Mouse (Mus musculus): Measurements from ENCODE around the gene Gm17387. TPM values are rescaled to one million over a fixed set of nuclear protein-coding genes. Genes with fewer than 3 reads are reported as not detected.
A peak's percentile ranks its signal among the peaks of the same experiment; 100 is the strongest.

The Gm17387 gene
- total and polyA plus RNA-seq, 2 experiments from 2014 or later = not detected

DNA sequence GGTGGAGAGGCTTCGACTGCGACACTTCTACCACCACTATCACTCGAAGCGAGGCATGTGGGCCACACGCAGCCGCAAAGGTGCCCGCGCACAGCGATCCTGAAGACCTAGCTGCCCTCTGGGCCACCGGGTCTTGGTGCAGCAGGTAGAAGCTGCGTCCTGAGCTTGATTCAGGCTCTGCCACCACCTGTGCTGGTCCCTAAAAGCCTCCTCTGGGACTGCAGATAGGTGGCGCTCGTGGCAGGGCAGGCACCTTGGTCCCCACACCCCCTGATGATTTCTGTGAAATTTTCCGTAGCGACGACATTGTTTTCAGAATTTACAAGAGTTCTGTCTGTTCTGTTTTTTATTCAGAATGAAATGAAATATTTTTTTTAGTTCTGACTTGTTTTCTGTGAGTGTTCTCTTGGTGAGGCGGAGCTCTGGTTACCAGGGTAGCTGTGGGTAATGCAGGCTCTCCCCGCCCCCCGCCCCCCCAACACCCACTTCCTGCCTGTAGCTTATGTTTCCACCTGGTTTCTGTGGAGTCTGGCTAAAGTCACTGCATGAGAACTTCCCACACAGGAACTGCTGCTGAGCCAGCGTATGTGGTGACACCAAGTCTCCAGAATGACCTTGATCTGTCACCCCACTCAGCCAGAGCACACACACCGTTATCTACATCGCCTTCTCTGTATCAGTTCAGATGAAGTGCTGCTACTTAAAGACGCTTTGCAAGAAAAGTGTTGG is 43.2 kb downstream of the Gm17387 start:
- Histone ChIP-seq H3K4me1 (ENCODE audit: insufficient read depth, low read length) (peaks cover 11% of the 10 kb centered on the region), H3K4me2 (ENCODE audit: low read depth, low read length) (no peak overlapping the region), H3K27ac (no peak overlapping the region), H3K27me3 (ENCODE audit: insufficient read depth, low read length) (no peaks in the 10 kb centered on the region), H3K4me3 (ENCODE audit: low read length) (no peak overlapping the region), H3K36me3 (ENCODE audit: insufficient read depth, low read length) (peaks cover 11% of the 10 kb centered on the region; the same call in 1 of the 2 replicates), H3K9ac (replicated peaks; ENCODE audit: low read length) (no peak overlapping the region), H3K9me3 (ENCODE audit: low read length) (no peaks in the 10 kb centered on the region)
- ATAC-seq (no peak), DNase-seq (ENCODE audit: low spot score) (no peak)
- 36% methylated on average over 23 of the region's 23 CpGs for WGBS
- TF ChIP-seq CTCF (IDR thresholded peaks at IDR 0.05; ENCODE audit: low read depth) = peak; percentile 69

DNA sequence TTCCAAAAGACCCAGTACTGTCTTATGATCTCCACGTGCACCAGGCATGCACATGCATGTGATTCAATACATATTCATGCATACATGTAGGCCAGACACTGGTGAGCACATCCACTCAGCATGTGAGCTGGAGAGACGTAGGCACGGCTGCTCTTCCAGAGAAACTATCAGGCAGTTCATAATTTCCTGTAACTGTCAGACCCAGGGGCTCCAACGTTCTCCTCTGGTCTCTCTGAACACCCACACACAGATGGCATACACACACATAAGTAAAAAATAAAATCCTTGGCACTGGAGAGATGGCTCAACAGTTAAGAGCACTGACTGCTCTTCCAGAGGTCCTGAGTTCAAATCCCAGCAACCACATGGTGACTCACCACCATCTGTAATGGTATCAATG is 44.9 kb downstream of the Gm17387 start:
- Histone ChIP-seq H3K9me3 (ENCODE audit: low read length) (no peaks in the 10 kb centered on the region), H3K36me3 (ENCODE audit: insufficient read depth, low read length) (no peaks in the 10 kb centered on the region), H3K27ac (no peak overlapping the region), H3K27me3 (ENCODE audit: insufficient read depth, low read length) (no peaks in the 10 kb centered on the region), H3K4me1 (ENCODE audit: insufficient read depth, low read length) (peaks cover 11% of the 10 kb centered on the region), H3K4me2 (ENCODE audit: low read depth, low read length) (no peak overlapping the region), H3K4me3 (ENCODE audit: low read length) (no peak overlapping the region), H3K9ac (replicated peaks; ENCODE audit: low read length) (no peak overlapping the region)
- TF ChIP-seq CTCF (IDR thresholded peaks at IDR 0.05; ENCODE audit: low read depth) = no peak
- DNase-seq (ENCODE audit: low spot score) = no peak
- ATAC-seq = no peak
- 77% methylated on average over 4 of the region's 4 CpGs for WGBS

DNA sequence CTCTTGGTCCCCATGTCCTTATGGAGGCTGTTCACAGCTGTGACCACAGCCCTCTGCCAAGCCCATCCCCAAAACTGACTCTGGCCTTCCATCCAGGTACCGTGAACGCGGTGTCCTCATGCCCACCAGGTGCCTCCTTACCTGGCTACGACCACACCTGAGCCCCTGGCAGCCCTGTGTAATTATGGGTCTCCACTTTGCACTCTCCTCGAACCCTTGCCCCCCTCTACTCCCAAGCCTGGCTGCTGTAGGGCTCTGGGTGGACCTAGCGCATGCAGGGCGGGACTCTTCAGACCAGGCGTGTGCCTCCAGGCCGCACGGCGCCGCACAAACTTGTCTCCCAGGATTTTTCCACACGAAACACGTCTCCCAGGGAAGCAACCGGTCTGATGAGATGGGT is 48.9 kb downstream of the Gm17387 start, which contains the start of gene Pkp3:
TSS of gene Pkp3 (plus strand) at position 378 of the 400 bp plus-strand sequence.
- no peak for ATAC-seq
- no peaks in the 10 kb centered on the region for H3K4me1 ChIP-seq (ENCODE audit: insufficient read depth, low read length)
- no peak within 1 kb of the TSS for H3K4me3 ChIP-seq (ENCODE audit: low read length)
- DNase-seq (ENCODE audit: low spot score) = no peak
- H3K27ac ChIP-seq = no peak within 1 kb of the TSS
- no peak for TF ChIP-seq CTCF (IDR thresholded peaks at IDR 0.05; ENCODE audit: low read depth)
- 94% methylated on average over 15 of the region's 15 CpGs for WGBS
- no peak within 1 kb of the TSS for H3K9ac ChIP-seq (replicated peaks; ENCODE audit: low read length)
- no peaks in the 10 kb centered on the region for H3K9me3 ChIP-seq (ENCODE audit: low read length)
- H3K27me3 ChIP-seq (ENCODE audit: insufficient read depth, low read length) = no peaks in the 10 kb centered on the region
- no peaks in the 10 kb centered on the region for H3K36me3 ChIP-seq (ENCODE audit: insufficient read depth, low read length)
- no peak within 1 kb of the TSS for H3K4me2 ChIP-seq (ENCODE audit: low read depth, low read length)

DNA sequence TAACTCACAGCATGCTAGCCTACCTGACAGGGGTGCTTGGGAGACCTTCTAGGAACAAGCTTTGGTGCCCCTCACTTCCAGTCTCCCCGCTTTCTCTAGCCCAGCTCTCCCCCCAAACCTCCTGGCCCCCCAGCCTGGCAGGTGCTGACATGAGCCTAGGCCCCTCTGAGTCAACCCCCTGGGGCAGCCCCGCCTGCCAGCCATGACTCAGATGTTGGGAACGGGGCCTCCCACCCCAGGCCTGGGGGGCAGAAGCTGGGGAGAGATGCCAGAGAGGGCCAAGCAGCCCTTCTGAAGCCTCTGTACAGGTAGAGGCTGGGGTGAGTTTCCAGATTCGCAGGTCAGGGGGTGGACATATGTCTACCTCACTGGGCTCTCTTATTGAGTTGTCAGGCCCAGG is 49.9 kb downstream of the Gm17387 start:
- Histone ChIP-seq H3K36me3 (ENCODE audit: insufficient read depth, low read length) (no peaks in the 10 kb centered on the region), H3K9me3 (ENCODE audit: low read length) (no peaks in the 10 kb centered on the region), H3K4me2 (ENCODE audit: low read depth, low read length) (no peak overlapping the region), H3K4me3 (ENCODE audit: low read length) (no peak overlapping the region), H3K9ac (replicated peaks; ENCODE audit: low read length) (no peak overlapping the region), H3K4me1 (ENCODE audit: insufficient read depth, low read length) (no peaks in the 10 kb centered on the region), H3K27me3 (ENCODE audit: insufficient read depth, low read length) (no peaks in the 10 kb centered on the region), H3K27ac (no peak overlapping the region)
- no peak for TF ChIP-seq CTCF (IDR thresholded peaks at IDR 0.05; ENCODE audit: low read depth)
- no peak for DNase-seq (ENCODE audit: low spot score)
- ATAC-seq = no peak
- 82% methylated on average over 4 of the region's 4 CpGs for WGBS

Other genes starting within 250 kb of the Gm17387 start
Only the 30 nearest of the 32 such genes appear.
- gene Zfp941, start 207.0 kb upstream of the Gm17387 start, total RNA-seq (2014; rRNA removed) = 20.2 and 23.7 TPM in 2 replicates
- 19.3 and 20.0 TPM in 2 replicates for gene Zfp941, start 207.0 kb upstream of the Gm17387 start, polyA plus RNA-seq (2015; fragmentation: Nextera tagmentation; extraction: Ambion mirVana)
- 0.37 TPM in 1 of 2 replicates, not detected in the other for gene Urah, start 194.1 kb upstream of the Gm17387 start, total RNA-seq (2014; rRNA removed)
- gene Urah, start 194.1 kb upstream of the Gm17387 start, polyA plus RNA-seq (2015; fragmentation: Nextera tagmentation; extraction: Ambion mirVana) = 0.43 and 0.80 TPM in 2 replicates
- gene Scgb1c1, start 183.6 kb upstream of the Gm17387 start, total RNA-seq (2014; rRNA removed) = not detected in 2 replicates
- gene Scgb1c1, start 183.6 kb upstream of the Gm17387 start, polyA plus RNA-seq (2015; fragmentation: Nextera tagmentation; extraction: Ambion mirVana) = 0.61 TPM in 1 of 2 replicates, not detected in the other
- gene Odf3, start 181.3 kb upstream of the Gm17387 start, total RNA-seq (2014; rRNA removed) = 0.18 and 0.42 TPM in 2 replicates
- 0.19 and 0.43 TPM in 2 replicates for gene Odf3, start 181.3 kb upstream of the Gm17387 start, polyA plus RNA-seq (2015; fragmentation: Nextera tagmentation; extraction: Ambion mirVana)
- 0.47 and 1.9 TPM in 2 replicates for gene Gm45785, start 172.8 kb upstream of the Gm17387 start, total RNA-seq (2014; rRNA removed)
- not detected in 2 replicates for gene Gm45785, start 172.8 kb upstream of the Gm17387 start, polyA plus RNA-seq (2015; fragmentation: Nextera tagmentation; extraction: Ambion mirVana)
- 91.8 and 117 TPM in 2 replicates for gene Ric8a, start 172.2 kb upstream of the Gm17387 start, total RNA-seq (2014; rRNA removed)
- gene Ric8a, start 172.2 kb upstream of the Gm17387 start, polyA plus RNA-seq (2015; fragmentation: Nextera tagmentation; extraction: Ambion mirVana) = 85.8 and 89.9 TPM in 2 replicates
- 17.8 and 18.9 TPM in 2 replicates for gene Bet1l, start 171.6 kb upstream of the Gm17387 start, total RNA-seq (2014; rRNA removed)
- 47.1 and 52.6 TPM in 2 replicates for gene Bet1l, start 171.6 kb upstream of the Gm17387 start, polyA plus RNA-seq (2015; fragmentation: Nextera tagmentation; extraction: Ambion mirVana)
- 104 and 113 TPM in 2 replicates for gene Psmd13, start 147.2 kb upstream of the Gm17387 start, total RNA-seq (2014; rRNA removed)
- 259 and 275 TPM in 2 replicates for gene Psmd13, start 147.2 kb upstream of the Gm17387 start, polyA plus RNA-seq (2015; fragmentation: Nextera tagmentation; extraction: Ambion mirVana)
- 56.3 and 71.6 TPM in 2 replicates for gene Sirt3, start 146.8 kb upstream of the Gm17387 start, total RNA-seq (2014; rRNA removed)
- 74.6 and 75.6 TPM in 2 replicates for gene Sirt3, start 146.8 kb upstream of the Gm17387 start, polyA plus RNA-seq (2015; fragmentation: Nextera tagmentation; extraction: Ambion mirVana)
- gene Cox8b, start 128.7 kb upstream of the Gm17387 start, total RNA-seq (2014; rRNA removed) = not detected in 2 replicates
- gene Cox8b, start 128.7 kb upstream of the Gm17387 start, polyA plus RNA-seq (2015; fragmentation: Nextera tagmentation; extraction: Ambion mirVana) = not detected in 2 replicates
- 1.1 and 1.6 TPM in 2 replicates for gene Nlrp6, start 108.2 kb upstream of the Gm17387 start, total RNA-seq (2014; rRNA removed)
- 0.61 and 0.78 TPM in 2 replicates for gene Nlrp6, start 108.2 kb upstream of the Gm17387 start, polyA plus RNA-seq (2015; fragmentation: Nextera tagmentation; extraction: Ambion mirVana)
- 16.3 and 16.6 TPM in 2 replicates for gene Pgghg, start 87.7 kb upstream of the Gm17387 start, total RNA-seq (2014; rRNA removed)
- gene Pgghg, start 87.7 kb upstream of the Gm17387 start, polyA plus RNA-seq (2015; fragmentation: Nextera tagmentation; extraction: Ambion mirVana) = 6.7 and 7.5 TPM in 2 replicates
- not detected in 2 replicates for gene Ifitm5, start 78.8 kb upstream of the Gm17387 start, total RNA-seq (2014; rRNA removed)
- 0.39 TPM in 1 of 2 replicates, not detected in the other for gene Ifitm5, start 78.8 kb upstream of the Gm17387 start, polyA plus RNA-seq (2015; fragmentation: Nextera tagmentation; extraction: Ambion mirVana)
- not detected in 2 replicates for gene Gm45717, start 73.2 kb upstream of the Gm17387 start, total RNA-seq (2014; rRNA removed)
- 0.38 TPM in 1 of 2 replicates, not detected in the other for gene Gm45717, start 73.2 kb upstream of the Gm17387 start, polyA plus RNA-seq (2015; fragmentation: Nextera tagmentation; extraction: Ambion mirVana)
- gene Ifitm2, start 73.1 kb upstream of the Gm17387 start, total RNA-seq (2014; rRNA removed) = 79.3 and 82.4 TPM in 2 replicates
- 269 and 281 TPM in 2 replicates for gene Ifitm2, start 73.1 kb upstream of the Gm17387 start, polyA plus RNA-seq (2015; fragmentation: Nextera tagmentation; extraction: Ambion mirVana)
- 16.5 and 39.5 TPM in 2 replicates for gene Ifitm1, start 61.9 kb upstream of the Gm17387 start, total RNA-seq (2014; rRNA removed)
- gene Ifitm1, start 61.9 kb upstream of the Gm17387 start, polyA plus RNA-seq (2015; fragmentation: Nextera tagmentation; extraction: Ambion mirVana) = 22.4 and 24.0 TPM in 2 replicates
- gene Ifitm3, start 18.4 kb upstream of the Gm17387 start, total RNA-seq (2014; rRNA removed) = 29.3 and 41.7 TPM in 2 replicates
- gene Ifitm3, start 18.4 kb upstream of the Gm17387 start, polyA plus RNA-seq (2015; fragmentation: Nextera tagmentation; extraction: Ambion mirVana) = 92.8 and 93.3 TPM in 2 replicates
- gene Ifitm6, start 11.2 kb upstream of the Gm17387 start, total RNA-seq (2014; rRNA removed) = 0.37 and 0.50 TPM in 2 replicates
- 0.67 and 0.69 TPM in 2 replicates for gene Ifitm6, start 11.2 kb upstream of the Gm17387 start, polyA plus RNA-seq (2015; fragmentation: Nextera tagmentation; extraction: Ambion mirVana)
- 115 and 124 TPM in 2 replicates for gene B4galnt4, start 32.0 kb downstream of the Gm17387 start, total RNA-seq (2014; rRNA removed)
- 41.8 and 46.2 TPM in 2 replicates for gene B4galnt4, start 32.0 kb downstream of the Gm17387 start, polyA plus RNA-seq (2015; fragmentation: Nextera tagmentation; extraction: Ambion mirVana)
- gene Pkp3, start 49.1 kb downstream of the Gm17387 start, total RNA-seq (2014; rRNA removed) = 0.58 TPM in 1 of 2 replicates, not detected in the other
- gene Pkp3, start 49.1 kb downstream of the Gm17387 start, polyA plus RNA-seq (2015; fragmentation: Nextera tagmentation; extraction: Ambion mirVana) = 0.29 TPM in 1 of 2 replicates, not detected in the other
- gene Sigirr, start 71.4 kb downstream of the Gm17387 start, total RNA-seq (2014; rRNA removed) = 1.2 and 19.5 TPM in 2 replicates
- 2.4 and 2.6 TPM in 2 replicates for gene Sigirr, start 71.4 kb downstream of the Gm17387 start, polyA plus RNA-seq (2015; fragmentation: Nextera tagmentation; extraction: Ambion mirVana)
- gene Ano9, start 88.7 kb downstream of the Gm17387 start, total RNA-seq (2014; rRNA removed) = 0.25 and 2.1 TPM in 2 replicates
- gene Ano9, start 88.7 kb downstream of the Gm17387 start, polyA plus RNA-seq (2015; fragmentation: Nextera tagmentation; extraction: Ambion mirVana) = 0.45 and 0.66 TPM in 2 replicates
- 13.6 and 25.6 TPM in 2 replicates for gene Ptdss2, start 93.3 kb downstream of the Gm17387 start, total RNA-seq (2014; rRNA removed)
- gene Ptdss2, start 93.3 kb downstream of the Gm17387 start, polyA plus RNA-seq (2015; fragmentation: Nextera tagmentation; extraction: Ambion mirVana) = 96.1 and 96.8 TPM in 2 replicates
- 65.2 and 74.3 TPM in 2 replicates for gene Rnh1, start 143.7 kb downstream of the Gm17387 start, total RNA-seq (2014; rRNA removed)
- gene Rnh1, start 143.7 kb downstream of the Gm17387 start, polyA plus RNA-seq (2015; fragmentation: Nextera tagmentation; extraction: Ambion mirVana) = 55.3 and 55.7 TPM in 2 replicates
- 115 and 120 TPM in 2 replicates for gene Hras, start 164.9 kb downstream of the Gm17387 start, total RNA-seq (2014; rRNA removed)
- 189 and 204 TPM in 2 replicates for gene Hras, start 164.9 kb downstream of the Gm17387 start, polyA plus RNA-seq (2015; fragmentation: Nextera tagmentation; extraction: Ambion mirVana)
- gene Lrrc56, start 165.0 kb downstream of the Gm17387 start, total RNA-seq (2014; rRNA removed) = 9.5 and 19.7 TPM in 2 replicates
- gene Lrrc56, start 165.0 kb downstream of the Gm17387 start, polyA plus RNA-seq (2015; fragmentation: Nextera tagmentation; extraction: Ambion mirVana) = 5.7 and 7.2 TPM in 2 replicates
- gene Lmntd2, start 184.9 kb downstream of the Gm17387 start, total RNA-seq (2014; rRNA removed) = 0.14 TPM in 1 of 2 replicates, not detected in the other
- 0.29 and 0.40 TPM in 2 replicates for gene Lmntd2, start 184.9 kb downstream of the Gm17387 start, polyA plus RNA-seq (2015; fragmentation: Nextera tagmentation; extraction: Ambion mirVana)
- gene Rassf7, start 186.7 kb downstream of the Gm17387 start, total RNA-seq (2014; rRNA removed) = 24.5 and 35.7 TPM in 2 replicates
- 19.6 and 23.3 TPM in 2 replicates for gene Rassf7, start 186.7 kb downstream of the Gm17387 start, polyA plus RNA-seq (2015; fragmentation: Nextera tagmentation; extraction: Ambion mirVana)
- gene Phrf1, start 199.7 kb downstream of the Gm17387 start, total RNA-seq (2014; rRNA removed) = 52.2 and 56.4 TPM in 2 replicates
- gene Phrf1, start 199.7 kb downstream of the Gm17387 start, polyA plus RNA-seq (2015; fragmentation: Nextera tagmentation; extraction: Ambion mirVana) = 35.6 and 38.0 TPM in 2 replicates
- 3.9 and 7.0 TPM in 2 replicates for gene Irf7, start 237.3 kb downstream of the Gm17387 start, total RNA-seq (2014; rRNA removed)
- 3.3 and 5.5 TPM in 2 replicates for gene Irf7, start 237.3 kb downstream of the Gm17387 start, polyA plus RNA-seq (2015; fragmentation: Nextera tagmentation; extraction: Ambion mirVana)

Measured in hindbrain, postnatal 0 days (tissue).